Mouse (Mus musculus): ENCODE measurements around the gene AK157302. TPM values are rescaled to one million over a fixed set of nuclear protein-coding genes. Genes with fewer than 3 reads are reported as not detected.
"Not testable (repeated sequence)": the region's sequence is repeated elsewhere in the genome, so short reads cannot be mapped to it uniquely, and the experiment has no call there.

Gene AK157302
- 0.42 and 0.56 TPM in 2 replicates for polyA plus RNA-seq (2016; fragmentation: Nextera tagmentation; extraction: Ambion mirVana)

- Histone ChIP-seq H3K9me3 (replicated peaks) (no peaks in the 10 kb centered on the region), H3K36me3 (no peaks in the 10 kb centered on the region), H3K4me3 (no peak within 1 kb of the TSS), H3K27me3 (ENCODE audit: low read depth, poor library complexity, severe bottlenecking) (no peaks in the 10 kb centered on the region), H3K4me1 (no peaks in the 10 kb centered on the region), H3K27ac (replicated peaks) (no peak within 1 kb of the TSS)
- DNase-seq (ENCODE audit: low spot score): no peak
- 94% methylated on average over 21 of the region's 21 CpGs for WGBS
Measured at GRCm38 (mm10) chr13:21495080-21495479, at the start of gene AK157302. Gene AK157302, plus strand, starts transcription at chr13:21495223.

DNA sequence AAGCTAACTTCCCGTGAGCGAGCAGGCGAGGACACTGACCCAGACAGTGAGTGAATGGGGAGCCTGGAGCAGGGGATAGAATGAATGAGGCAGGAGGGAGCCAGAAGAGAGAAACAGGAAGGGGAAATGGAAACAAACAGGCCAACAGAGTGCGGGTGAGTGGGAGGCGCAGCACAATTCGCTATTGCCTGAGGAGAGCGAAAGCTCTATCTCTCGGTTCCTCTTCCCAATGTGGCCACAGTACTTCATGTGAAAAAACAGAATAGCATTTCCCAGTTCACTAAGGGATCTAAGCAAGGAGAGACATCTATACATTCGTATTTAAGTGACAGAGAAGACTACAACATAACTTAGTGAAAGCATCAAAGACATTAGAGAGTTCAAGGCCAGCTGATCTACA lies 48.2 kb upstream of the AK157302 start:
- 90% methylated on average over 9 of the region's 9 CpGs for WGBS
- Histone ChIP-seq H3K4me1 (no peaks in the 10 kb centered on the region), H3K27ac (replicated peaks) (no peak overlapping the region), H3K36me3 (peaks cover 78% of the 10 kb centered on the region), H3K9me3 (replicated peaks) (no peaks in the 10 kb centered on the region), H3K4me3 (no peak overlapping the region), H3K27me3 (ENCODE audit: low read depth, poor library complexity, severe bottlenecking) (peaks cover 18% of the 10 kb centered on the region; the same call in 1 of the 2 replicates)
- no peak for DNase-seq (ENCODE audit: low spot score)

DNA sequence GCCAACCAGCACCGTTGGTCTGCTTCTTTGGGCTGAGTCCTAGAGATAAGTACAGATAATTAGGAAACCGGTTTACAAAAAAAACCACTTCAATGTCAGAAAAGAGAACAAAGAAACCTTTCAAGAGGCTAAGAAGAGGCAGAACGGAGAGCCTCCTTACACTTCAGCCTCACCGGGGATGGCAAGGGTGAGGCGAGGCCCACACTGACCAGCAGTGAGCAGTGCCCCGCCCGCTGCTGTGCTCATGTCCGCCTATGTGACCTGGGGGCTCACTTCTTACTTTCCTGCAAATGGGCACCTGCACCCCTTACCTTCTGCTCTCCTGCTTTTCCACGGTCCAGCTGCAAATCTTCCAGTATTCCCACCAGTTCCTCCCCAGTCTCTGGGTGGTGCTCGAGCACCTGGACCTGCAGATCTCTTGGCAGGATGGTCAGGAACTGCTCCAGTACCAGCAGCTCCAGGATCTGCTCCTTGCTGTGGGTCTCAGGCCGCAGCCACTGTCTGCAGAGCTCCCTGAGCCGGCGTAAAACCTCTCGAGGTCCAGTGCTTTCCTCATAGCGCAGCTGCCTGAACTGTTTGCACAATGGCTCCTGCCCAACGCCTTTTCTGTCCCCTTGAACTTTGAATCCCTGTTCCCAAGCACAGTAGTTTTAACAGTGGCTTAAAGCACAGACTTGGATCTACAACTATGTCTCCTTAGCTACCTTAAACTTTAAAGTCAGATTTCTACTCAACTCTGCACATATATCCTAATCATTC lies 47.0 kb upstream of the AK157302 start:
- Histone ChIP-seq H3K9me3 (replicated peaks) (no peaks in the 10 kb centered on the region), H3K4me1 (peaks cover 8% of the 10 kb centered on the region), H3K27ac (replicated peaks) (no peak overlapping the region), H3K27me3 (ENCODE audit: low read depth, poor library complexity, severe bottlenecking) (peaks cover 19% of the 10 kb centered on the region; the same call in 1 of the 2 replicates), H3K36me3 (peaks cover 72% of the 10 kb centered on the region), H3K4me3 (no peak overlapping the region)
- 85% methylated on average over 16 of the region's 16 CpGs for WGBS
- DNase-seq (ENCODE audit: low spot score): no peak

- Histone ChIP-seq H3K27ac (replicated peaks) (peak overlapping the region; percentile 91), H3K4me1 (peaks cover 14% of the 10 kb centered on the region), H3K27me3 (ENCODE audit: low read depth, poor library complexity, severe bottlenecking) (peaks cover 55% of the 10 kb centered on the region), H3K4me3 (peak overlapping the region; percentile 84), H3K36me3 (peaks cover 23% of the 10 kb centered on the region), H3K9me3 (replicated peaks) (no peaks in the 10 kb centered on the region)
- WGBS: 2% methylated on average over 13 of the region's 13 CpGs
- DNase-seq (ENCODE audit: low spot score): no peak
Measured at GRCm38 (mm10) chr13:21453042-21453441, 42.0 kb upstream of the AK157302 start.

- peaks cover 14% of the 10 kb centered on the region for H3K4me1 ChIP-seq
- peak; percentile 88 for DNase-seq (ENCODE audit: low spot score)
- peak within 1 kb of the TSS; percentile 84 for H3K4me3 ChIP-seq
- under 1% methylated on average over 23 of the region's 23 CpGs for WGBS
- peaks cover 19% of the 10 kb centered on the region for H3K36me3 ChIP-seq
- H3K9me3 ChIP-seq (replicated peaks): no peaks in the 10 kb centered on the region
- peaks cover 58% of the 10 kb centered on the region for H3K27me3 ChIP-seq (ENCODE audit: low read depth, poor library complexity, severe bottlenecking)
- peak within 1 kb of the TSS; percentile 91 for H3K27ac ChIP-seq (replicated peaks)
Measured at GRCm38 (mm10) chr13:21453449-21453848, 41.6 kb upstream of the AK157302 start, which contains the start of gene Zscan26. Gene Zscan26, minus strand, starts transcription at chr13:21453730.

- Histone ChIP-seq H3K4me3 (peak overlapping the region; percentile 84; the same call in 1 of the 2 replicates), H3K4me1 (peaks cover 14% of the 10 kb centered on the region), H3K27me3 (ENCODE audit: low read depth, poor library complexity, severe bottlenecking) (peaks cover 62% of the 10 kb centered on the region), H3K9me3 (replicated peaks) (no peaks in the 10 kb centered on the region), H3K27ac (replicated peaks) (no peak overlapping the region), H3K36me3 (peaks cover 12% of the 10 kb centered on the region)
- WGBS: 83% methylated on average over 3 of the region's 3 CpGs
- DNase-seq (ENCODE audit: low spot score): no peak
Measured at GRCm38 (mm10) chr13:21454133-21454532, 40.9 kb upstream of the AK157302 start.

GRCm38 (mm10) chr13:21456347-21456746 lies 38.7 kb upstream of the AK157302 start:
- WGBS: 8% methylated on average over 4 of the region's 4 CpGs
- H3K36me3 ChIP-seq: peaks cover 5% of the 10 kb centered on the region; the same call in 1 of the 2 replicates
- DNase-seq (ENCODE audit: low spot score): no peak
- peaks cover 60% of the 10 kb centered on the region for H3K27me3 ChIP-seq (ENCODE audit: low read depth, poor library complexity, severe bottlenecking)
- peaks cover 14% of the 10 kb centered on the region for H3K4me1 ChIP-seq
- H3K27ac ChIP-seq (replicated peaks): no peak overlapping the region
- H3K9me3 ChIP-seq (replicated peaks): no peaks in the 10 kb centered on the region
- no peak overlapping the region for H3K4me3 ChIP-seq

GRCm38 (mm10) chr13:21462516-21462915 lies 32.5 kb upstream of the AK157302 start:
- not testable (repeated sequence) for H3K9me3 ChIP-seq (replicated peaks); DNase-seq (ENCODE audit: low spot score); H3K36me3 ChIP-seq; H3K27ac ChIP-seq (replicated peaks); H3K4me1 ChIP-seq; H3K4me3 ChIP-seq
- H3K27me3 ChIP-seq (ENCODE audit: low read depth, poor library complexity, severe bottlenecking): peaks cover 51% of the 10 kb centered on the region
- WGBS: 56% methylated on average over 9 of the region's 9 CpGs

GRCm38 (mm10) chr13:21467336-21467735 lies 27.7 kb upstream of the AK157302 start:
- 88% methylated on average over 10 of the region's 10 CpGs for WGBS
- Histone ChIP-seq H3K27ac (replicated peaks) (no peak overlapping the region), H3K9me3 (replicated peaks) (peaks cover 3% of the 10 kb centered on the region; the same call in 1 of the 2 replicates), H3K36me3 (no peaks in the 10 kb centered on the region), H3K4me3 (no peak overlapping the region), H3K27me3 (ENCODE audit: low read depth, poor library complexity, severe bottlenecking) (peaks cover 55% of the 10 kb centered on the region), H3K4me1 (peaks cover 12% of the 10 kb centered on the region)
- no peak for DNase-seq (ENCODE audit: low spot score)

DNA sequence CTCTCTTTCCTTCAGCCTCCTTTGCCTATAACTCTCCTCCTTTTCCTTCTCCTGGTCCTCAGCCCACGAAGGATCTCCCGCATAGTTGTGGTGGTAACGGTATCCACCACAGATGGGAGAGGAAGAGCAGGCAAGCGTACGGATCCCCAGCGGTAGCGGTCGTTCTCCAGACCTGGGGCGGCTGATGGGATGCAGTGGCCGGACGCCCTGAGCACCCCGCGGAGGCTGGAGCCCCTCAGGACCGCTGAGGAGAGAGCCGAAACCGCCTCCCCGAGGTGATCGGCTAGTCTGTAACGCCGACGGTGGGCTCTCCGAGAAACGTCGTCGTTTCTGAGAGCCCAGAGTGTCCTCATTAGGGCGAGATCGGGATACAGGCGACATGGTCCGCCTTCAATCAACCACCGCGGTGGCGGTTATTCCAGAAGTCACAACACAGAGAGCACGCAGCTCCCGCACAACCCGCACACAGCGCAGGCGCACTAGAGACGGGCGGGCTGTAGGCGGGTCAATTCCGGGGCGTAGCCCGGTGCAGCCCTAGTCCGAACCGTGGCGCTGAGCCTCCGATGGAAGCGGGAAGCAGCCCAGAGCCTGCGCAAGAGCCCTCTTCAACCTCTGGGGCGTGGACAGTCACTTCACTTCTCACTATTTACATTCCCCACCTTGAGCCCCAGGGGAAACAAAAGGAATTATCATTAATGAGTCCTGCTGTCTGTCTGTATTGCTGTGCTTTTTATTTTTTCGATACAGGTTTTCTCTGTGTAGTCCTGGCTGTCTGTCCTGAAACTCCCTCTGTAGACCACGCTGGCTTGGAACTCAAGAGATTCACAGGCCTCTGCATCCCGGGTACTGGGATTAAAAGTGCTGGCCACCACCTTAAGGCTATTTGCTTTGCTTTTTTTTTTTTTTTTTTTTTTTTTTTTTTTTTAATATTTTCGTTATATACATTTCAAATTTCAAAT lies 26.7 kb upstream of the AK157302 start, which contains the start of gene Nkapl:
TSS of gene Nkapl (minus strand) at position 449 of the 959 bp plus-strand sequence.
- Histone ChIP-seq H3K36me3 (no peaks in the 10 kb centered on the region), H3K4me3 (peak within 1 kb of the TSS; percentile 67), H3K27ac (replicated peaks) (peak within 1 kb of the TSS; percentile 82), H3K27me3 (ENCODE audit: low read depth, poor library complexity, severe bottlenecking) (peaks cover 56% of the 10 kb centered on the region), H3K9me3 (replicated peaks) (no peaks in the 10 kb centered on the region), H3K4me1 (peaks cover 20% of the 10 kb centered on the region)
- DNase-seq (ENCODE audit: low spot score): peak; percentile 88
- WGBS: under 1% methylated on average over 54 of the region's 54 CpGs

DNA sequence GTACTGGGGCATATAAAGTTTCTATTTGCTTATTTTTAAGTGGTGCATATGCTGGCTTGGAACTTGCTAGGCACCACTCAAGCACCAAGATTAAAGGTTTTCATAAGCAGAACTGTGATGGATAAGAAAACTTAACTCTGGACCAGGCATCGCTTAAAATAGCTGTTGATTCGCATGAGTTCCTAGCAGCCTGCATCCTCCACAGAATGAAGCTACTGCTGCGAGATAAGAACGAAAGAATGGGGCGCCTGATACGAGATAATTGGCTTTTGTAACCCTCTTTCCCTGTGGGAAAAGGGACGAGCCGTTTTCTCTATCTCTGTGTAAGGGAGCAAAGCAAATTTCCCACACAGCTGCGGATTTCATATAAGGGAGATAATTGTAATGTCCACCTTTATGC lies 25.9 kb upstream of the AK157302 start:
- no peak for DNase-seq (ENCODE audit: low spot score)
- 17% methylated on average over 9 of the region's 9 CpGs for WGBS
- no peaks in the 10 kb centered on the region for H3K9me3 ChIP-seq (replicated peaks)
- H3K36me3 ChIP-seq: no peaks in the 10 kb centered on the region
- H3K27ac ChIP-seq (replicated peaks): no peak overlapping the region
- peaks cover 56% of the 10 kb centered on the region for H3K27me3 ChIP-seq (ENCODE audit: low read depth, poor library complexity, severe bottlenecking)
- peaks cover 20% of the 10 kb centered on the region for H3K4me1 ChIP-seq
- 0 out of 2 replicates have a peak overlapping the region, but pooled peaks have one; percentile 67 for H3K4me3 ChIP-seq

DNA sequence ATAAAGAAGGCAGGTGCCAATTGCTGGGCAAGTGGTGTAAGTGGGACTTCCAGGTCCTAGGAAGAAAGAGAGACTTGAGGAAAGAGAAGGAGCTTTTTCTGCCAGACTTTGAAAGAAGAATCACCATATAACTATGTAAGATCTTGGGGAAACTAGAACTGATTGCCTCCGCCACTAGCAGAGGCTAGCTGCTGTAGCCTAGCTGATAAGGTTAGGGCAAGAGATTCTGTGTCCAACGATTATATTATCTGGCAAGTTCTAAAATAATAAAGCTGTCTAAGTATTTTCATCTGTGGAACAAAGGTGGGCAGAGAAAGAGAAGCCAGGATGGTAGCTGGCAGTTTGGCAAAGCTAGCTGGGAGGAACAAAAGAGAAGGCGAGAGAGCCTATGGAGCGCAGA lies 22.6 kb upstream of the AK157302 start:
- H3K4me3 ChIP-seq: no peak overlapping the region
- no peak for DNase-seq (ENCODE audit: low spot score)
- H3K27ac ChIP-seq (replicated peaks): no peak overlapping the region; the same call in 1 of the 2 replicates
- H3K27me3 ChIP-seq (ENCODE audit: low read depth, poor library complexity, severe bottlenecking): peaks cover 35% of the 10 kb centered on the region
- 22% methylated on average over 4 of the region's 4 CpGs for WGBS
- H3K4me1 ChIP-seq: peaks cover 20% of the 10 kb centered on the region
- no peaks in the 10 kb centered on the region for H3K36me3 ChIP-seq
- no peaks in the 10 kb centered on the region for H3K9me3 ChIP-seq (replicated peaks)

Measured in midbrain, embryonic 10.5 days (tissue).